Mouse (Mus musculus) brown adipose tissue, adult 24 weeks (tissue): ENCODE measurements at regions not wholly inside any gene's neighbourhood (a gene's known extent, or its start where the extent isn't known, plus 50 kb on each side); places are given as distances from the start of the nearest gene placed in this dataset.

ENCODE experiments used
- H3K27ac ChIP-seq: fragments of 200-500 bp; replicated peaks from 2 replicates; pipeline ENCODE4 v1.5.1; 2012; ENCODE audit warnings: low read depth, mild to moderate bottlenecking, low read length
- H3K4me1 ChIP-seq: fragments of 200-500 bp; 2 replicates; pipeline ENCODE4 v1.6.1; 2012; ENCODE audit warnings: low read length, mixed read lengths; ENCODE audit not compliant: control insufficient read depth, insufficient read depth, insufficient read length
- H3K4me3 ChIP-seq: fragments of 200-500 bp; 2 replicates; pipeline ENCODE4 v1.5.1; 2012; ENCODE audit warnings: low read depth, mild to moderate bottlenecking, low read length, moderate library complexity; ENCODE audit not compliant: insufficient read depth

DNA sequence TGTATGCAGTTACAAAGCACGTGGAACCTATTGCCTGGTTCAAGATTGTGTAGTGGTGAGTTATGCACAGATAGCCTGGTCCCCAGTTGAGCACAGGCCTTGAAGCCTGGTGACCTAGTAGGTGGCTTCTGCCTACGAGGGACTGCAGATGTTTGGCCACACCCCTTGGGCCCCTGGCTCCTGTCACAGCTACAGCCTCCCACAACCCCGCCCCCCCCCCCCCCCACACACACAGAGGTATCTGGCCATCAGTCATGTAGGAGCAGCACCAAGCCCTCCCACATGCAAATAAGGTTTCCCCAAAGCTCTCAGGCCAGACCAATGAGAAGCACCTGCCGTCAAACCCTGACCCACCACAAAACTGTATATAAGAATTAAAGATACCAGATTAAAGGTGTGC is 94.5 kb downstream of the Tmem17 start:
- Histone ChIP-seq H3K27ac (no peak overlapping the region), H3K4me1 (no peaks in the 10 kb centered on the region; the same call in 1 of the 2 replicates), H3K4me3 (no peak overlapping the region)

DNA sequence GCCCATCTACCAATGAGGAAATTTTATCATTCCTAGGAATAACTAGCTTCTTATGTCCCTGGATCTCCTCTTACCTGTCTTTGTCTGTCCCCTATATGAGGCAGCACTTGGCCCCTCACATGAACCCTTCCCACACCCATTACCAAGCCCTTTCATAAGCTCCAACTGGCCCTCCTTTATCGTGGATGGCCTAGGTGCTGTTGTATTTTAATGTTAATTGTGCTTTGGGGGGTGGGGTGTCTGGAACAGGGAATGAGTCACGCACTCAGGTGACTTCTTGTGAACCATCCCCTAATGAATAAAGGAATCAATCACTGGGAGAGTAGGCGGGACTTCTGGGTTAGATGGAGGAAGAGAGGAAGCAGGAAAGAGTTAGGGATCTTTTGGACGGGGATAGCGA is 95.8 kb downstream of the Tmem17 start:
- Histone ChIP-seq H3K4me1 (no peaks in the 10 kb centered on the region; the same call in 1 of the 2 replicates), H3K4me3 (no peak overlapping the region), H3K27ac (no peak overlapping the region)

DNA sequence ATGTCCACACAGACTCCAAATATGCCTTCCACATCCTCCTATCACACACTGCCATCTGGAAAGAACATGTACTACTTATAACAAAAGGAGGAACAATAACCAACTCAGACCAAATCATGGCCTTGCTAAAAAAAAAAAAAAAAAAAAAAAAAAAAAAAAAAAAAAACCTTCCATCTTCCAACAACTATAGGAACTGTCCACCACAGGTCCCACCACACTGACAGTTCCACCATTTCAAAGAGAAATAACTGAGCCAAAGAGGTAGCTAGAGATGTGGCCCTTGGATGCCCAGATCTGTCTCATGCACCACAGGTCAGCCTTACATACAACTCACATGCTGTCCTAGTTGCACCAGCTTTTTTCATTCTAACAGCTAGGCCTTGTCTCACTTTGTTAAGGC is 97.1 kb downstream of the Tmem17 start:
- Histone ChIP-seq H3K4me3 (no peak overlapping the region), H3K4me1 (no peaks in the 10 kb centered on the region; the same call in 1 of the 2 replicates)

DNA sequence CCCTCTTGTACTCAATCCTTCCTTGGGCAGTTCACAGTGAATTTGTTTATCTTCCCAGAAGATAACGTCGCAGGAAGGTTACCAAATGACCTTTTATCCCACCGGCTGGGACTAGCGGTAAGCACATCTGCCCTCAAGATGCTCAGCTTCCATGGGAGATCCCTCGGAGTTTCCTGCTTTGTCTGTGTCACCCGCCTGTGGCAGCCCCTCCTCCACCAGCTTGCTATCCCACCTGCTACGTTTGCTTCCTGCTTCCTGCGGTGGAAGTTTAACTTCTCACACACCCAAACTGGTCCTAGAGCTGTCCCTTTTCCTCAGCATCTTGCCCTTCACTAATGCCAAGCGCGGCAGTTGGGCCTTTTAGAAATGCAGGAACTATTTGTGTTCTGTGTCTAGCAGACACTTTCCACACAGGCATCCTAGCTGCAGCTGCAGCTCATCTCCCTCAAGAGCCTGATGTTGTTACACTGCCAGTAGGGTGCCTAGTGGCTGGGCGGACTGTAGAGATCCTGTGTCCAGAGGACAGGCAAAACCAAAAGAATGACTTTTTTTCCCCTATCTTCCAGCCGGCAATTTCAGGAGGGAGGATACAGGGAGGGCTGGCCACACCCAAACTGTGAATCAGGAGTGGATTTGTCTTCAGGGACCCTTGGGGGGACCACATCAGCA is 98.7 kb downstream of the Tmem17 start:
- H3K4me1 ChIP-seq: no peaks in the 10 kb centered on the region; the same call in 1 of the 2 replicates
- no peak overlapping the region for H3K27ac ChIP-seq
- no peak overlapping the region for H3K4me3 ChIP-seq

More for the DNA sequence above, 97.1 kb downstream of the Tmem17 start:
- H3K27ac ChIP-seq: no peak overlapping the region

DNA sequence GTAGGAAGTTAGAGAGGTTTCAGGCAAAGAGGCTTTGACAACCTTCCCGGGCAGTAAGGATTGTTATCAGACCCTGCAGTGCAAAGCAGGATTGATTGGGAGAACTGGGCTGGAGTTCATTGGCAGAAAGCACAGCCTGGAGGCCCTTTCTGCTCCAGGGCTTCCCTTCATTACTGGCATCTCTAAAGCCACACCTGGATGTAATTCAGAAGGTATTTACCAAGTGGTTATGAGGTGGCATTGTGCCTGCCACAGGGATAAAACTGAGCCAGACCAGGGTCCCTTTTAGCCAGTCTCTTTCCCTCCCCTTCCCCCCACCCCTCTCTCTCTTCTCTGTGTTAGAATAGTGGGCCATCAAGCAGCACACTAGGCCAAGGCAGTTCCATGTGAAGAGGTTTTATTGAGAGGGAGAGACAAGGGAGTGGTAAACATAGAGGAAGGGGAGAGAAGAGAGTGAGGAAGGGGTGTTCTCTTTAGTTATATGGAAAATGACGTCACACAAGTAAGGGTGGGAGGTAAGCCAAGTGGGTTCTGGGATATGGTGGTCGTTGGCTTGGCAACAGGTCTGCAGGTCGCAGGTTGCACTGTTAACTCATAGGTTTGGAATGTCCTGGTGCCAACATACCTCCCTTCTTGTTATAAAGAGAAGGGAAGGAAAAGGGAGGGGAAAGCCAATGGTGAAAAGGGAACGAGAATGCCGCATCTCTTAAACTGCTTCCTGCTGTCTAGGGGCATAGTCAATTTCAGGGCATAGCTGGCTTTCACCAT is 99.4 kb downstream of the Tmem17 start:
- Histone ChIP-seq H3K4me3 (no peak overlapping the region), H3K4me1 (no peaks in the 10 kb centered on the region; the same call in 1 of the 2 replicates), H3K27ac (no peak overlapping the region)

DNA sequence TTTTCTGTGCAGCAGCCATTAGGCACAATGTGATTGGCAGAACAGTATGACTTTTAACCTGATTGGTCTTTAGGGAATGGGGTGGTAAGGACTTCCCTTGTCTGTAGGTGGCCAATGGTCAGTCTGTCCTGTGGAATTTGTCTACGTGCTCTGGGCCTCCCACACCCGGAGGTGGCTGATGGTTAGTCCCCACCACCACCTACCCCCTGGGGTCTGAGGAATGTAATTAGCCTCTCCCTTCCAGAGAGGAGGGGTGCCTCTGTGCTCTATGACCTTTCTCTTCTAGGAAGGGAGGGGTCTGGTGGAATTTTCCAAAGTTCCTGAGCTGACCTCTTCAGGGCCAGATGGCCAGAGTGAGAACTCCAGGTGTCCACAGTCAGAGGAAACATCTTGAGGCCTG is 101.6 kb downstream of the Tmem17 start:
- Histone ChIP-seq H3K4me3 (no peak overlapping the region), H3K27ac (no peak overlapping the region), H3K4me1 (peaks cover 2% of the 10 kb centered on the region; the same call in 1 of the 2 replicates)

DNA sequence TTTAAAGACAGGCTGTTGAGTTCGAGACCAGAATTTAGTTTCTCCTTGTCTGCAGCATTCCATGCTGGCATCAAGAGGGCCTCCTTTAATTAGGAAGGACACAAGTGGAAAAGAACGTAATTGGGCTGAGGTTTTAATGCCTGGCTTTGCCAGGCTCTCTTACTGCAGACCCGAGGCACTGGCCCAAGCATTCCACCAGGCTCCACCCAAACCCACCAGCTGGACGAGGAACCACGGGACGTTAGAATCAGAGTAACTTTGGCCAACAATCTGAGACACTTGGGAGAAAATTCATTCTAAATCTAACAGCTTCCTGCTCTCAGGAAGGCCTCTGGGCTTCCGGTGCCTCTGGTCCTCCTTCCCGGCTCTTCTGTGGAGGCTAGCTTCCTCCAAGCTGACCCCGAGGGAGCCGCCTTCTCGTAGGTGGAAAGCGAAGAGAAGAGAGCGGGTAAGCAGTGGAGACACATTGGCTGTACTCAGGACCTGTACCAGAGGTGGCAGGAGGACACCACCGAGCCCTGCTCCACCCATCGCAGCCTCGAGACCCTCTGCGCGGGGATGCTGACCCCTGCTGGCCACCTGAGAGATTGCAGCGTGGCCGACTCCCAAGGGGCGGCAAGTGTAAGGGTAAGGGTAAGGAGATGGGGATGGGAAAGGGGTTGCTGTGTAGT is 105.5 kb downstream of the Tmem17 start:
- Histone ChIP-seq H3K4me1 (0 out of 2 replicates have a peak, but pooled peaks cover 2% of the 10 kb centered on the region), H3K27ac (no peak overlapping the region), H3K4me3 (peak overlapping the region; percentile 40)

DNA sequence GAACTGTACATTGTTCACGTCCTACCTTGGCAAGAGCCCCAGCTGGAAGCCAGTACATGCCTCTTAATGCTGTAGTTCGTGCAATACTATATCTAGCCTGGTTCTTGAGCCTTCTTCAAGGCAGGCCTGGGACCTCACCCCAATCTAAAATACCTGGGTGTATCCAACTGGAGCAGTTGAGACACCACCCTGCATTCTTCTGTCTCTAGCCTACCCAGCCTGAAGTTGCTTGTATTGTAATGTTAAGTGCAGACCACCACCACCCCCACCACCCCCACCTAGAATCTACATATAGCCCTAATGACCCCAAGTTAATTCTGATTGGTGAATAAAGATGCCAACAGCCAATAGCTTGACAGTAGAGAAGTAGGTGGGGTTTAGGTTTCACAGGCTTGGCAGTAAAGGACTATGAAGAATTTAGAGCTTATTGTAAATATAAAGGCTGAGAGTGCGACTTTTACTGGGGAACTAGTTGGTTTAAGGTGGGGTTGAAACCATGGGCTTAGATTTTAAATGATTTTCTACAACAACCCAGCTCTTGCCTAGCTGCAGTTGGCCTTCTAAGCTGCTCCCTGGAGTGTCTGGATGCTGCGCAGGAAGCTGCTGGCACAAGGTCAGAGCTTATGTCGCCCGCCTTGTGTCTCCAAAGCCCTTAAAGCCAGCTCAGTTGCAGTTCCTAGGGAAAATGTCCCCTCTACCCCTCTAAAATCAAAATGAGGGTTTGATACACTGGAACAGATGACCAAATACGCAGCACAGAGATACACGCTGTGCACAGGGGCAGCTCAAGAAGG is 109.2 kb downstream of the Tmem17 start:
- 0 out of 2 replicates have a peak, but pooled peaks cover 2% of the 10 kb centered on the region for H3K4me1 ChIP-seq
- H3K27ac ChIP-seq: no peak overlapping the region
- H3K4me3 ChIP-seq: no peak overlapping the region

DNA sequence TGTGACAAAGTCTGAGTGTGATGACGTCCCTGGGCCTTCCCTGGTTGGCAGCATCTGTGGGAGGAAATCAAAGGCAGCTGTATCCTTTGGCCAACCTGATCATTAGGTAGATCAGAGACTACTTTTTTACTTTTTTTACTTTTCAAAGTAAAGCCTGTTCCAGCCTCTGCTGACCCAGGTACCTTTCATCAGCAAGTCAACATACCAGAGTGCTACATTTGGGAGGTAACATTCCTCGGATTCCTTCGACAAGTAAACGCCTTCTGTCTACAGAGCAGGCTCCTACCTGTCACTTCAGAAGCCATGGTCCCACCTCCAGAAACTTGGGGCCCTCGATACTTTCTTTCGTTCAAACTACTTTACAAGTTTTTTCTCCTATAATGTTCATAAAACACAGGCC is 110.0 kb downstream of the Tmem17 start:
- no peak overlapping the region for H3K4me3 ChIP-seq
- H3K4me1 ChIP-seq: 0 out of 2 replicates have a peak, but pooled peaks cover 2% of the 10 kb centered on the region
- no peak overlapping the region for H3K27ac ChIP-seq

DNA sequence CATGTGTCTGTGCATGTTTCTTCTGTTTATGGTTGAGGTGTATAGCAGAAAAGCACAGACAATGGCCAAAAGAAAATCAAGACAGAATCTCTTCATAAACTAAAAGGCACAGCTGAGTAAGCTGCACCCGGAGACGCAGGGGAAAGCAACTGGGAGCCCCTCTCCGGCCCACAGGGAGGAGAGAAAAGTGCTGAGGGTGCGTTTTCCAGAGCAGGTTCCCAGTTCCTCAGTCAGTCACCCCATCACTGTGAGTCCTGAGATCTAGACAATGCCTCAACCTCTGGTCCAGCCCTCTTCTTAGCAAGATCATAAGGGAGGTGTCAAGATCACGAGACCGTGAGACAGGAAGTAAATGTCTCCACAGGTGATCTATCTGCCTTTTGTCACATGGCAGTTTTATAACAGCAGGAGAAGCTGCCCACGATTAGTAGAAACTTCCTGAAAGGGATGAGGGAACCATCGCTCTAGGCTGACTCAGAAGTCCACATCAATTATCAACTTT is 110.7 kb downstream of the Tmem17 start:
- Histone ChIP-seq H3K4me3 (no peak overlapping the region), H3K27ac (no peak overlapping the region), H3K4me1 (no peaks in the 10 kb centered on the region)

DNA sequence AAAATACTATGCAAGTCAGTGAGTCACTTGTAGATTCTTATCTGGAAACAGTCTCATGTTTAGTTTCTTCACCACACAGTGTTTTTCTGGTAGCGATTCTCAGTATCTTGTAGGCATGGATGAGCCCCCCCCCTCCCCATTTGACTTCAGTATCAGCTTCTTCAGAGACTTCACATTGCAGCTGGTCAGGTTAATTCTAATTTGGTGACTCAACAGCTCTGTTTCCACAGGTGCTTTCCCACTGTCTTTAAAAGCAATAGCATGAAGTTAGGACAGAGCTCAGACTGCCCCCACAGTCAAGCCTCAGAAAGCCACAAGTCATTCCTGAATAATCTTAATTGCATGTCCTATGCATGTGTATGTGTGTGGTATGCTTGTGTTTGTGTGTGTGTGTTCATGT is 114.5 kb downstream of the Tmem17 start:
- H3K27ac ChIP-seq: no peak overlapping the region
- no peak overlapping the region for H3K4me3 ChIP-seq
- H3K4me1 ChIP-seq: peaks cover 7% of the 10 kb centered on the region

DNA sequence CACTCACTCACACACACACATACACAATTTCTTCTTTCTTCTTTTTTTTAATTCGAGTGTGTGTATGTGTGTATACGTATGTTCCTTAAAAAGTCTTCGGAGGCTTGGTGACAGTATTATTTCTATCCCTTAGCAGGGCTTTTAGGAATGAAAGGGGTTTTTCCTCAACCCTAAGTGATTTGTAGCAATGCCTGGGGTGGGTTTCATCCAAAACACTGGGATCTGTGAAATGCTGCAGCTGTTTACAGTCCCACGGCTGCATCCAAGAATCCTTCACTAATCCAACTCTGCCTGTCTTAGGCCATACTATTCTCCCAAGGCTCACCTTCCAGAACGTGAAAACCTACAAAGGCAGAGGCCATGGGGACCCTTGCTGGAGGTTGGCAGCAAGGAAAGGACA is 116.6 kb downstream of the Tmem17 start:
- H3K4me1 ChIP-seq: peaks cover 7% of the 10 kb centered on the region
- no peak overlapping the region for H3K4me3 ChIP-seq
- peak overlapping the region; percentile 79 for H3K27ac ChIP-seq

DNA sequence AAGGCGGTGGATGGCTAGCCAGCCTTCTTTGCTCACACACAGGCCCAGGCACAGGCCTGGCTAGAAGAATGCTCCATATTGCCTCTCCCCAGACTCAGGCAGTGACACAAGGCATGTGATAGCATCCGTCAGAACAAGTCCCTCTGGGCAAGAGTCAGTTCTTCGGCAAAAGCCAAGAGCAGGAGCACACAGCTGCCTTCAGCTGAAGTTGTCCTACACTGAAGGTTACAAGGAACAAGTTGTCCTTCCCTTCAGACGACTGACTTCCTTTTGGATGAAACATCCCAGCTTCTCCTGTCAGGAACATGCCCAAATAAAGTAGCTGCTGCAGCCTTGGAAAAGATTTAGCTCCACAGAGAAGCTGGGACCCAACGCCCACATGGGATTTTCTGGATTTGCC is 117.1 kb downstream of the Tmem17 start:
- H3K27ac ChIP-seq: peak overlapping the region; percentile 79
- no peak overlapping the region for H3K4me3 ChIP-seq
- peaks cover 7% of the 10 kb centered on the region for H3K4me1 ChIP-seq

DNA sequence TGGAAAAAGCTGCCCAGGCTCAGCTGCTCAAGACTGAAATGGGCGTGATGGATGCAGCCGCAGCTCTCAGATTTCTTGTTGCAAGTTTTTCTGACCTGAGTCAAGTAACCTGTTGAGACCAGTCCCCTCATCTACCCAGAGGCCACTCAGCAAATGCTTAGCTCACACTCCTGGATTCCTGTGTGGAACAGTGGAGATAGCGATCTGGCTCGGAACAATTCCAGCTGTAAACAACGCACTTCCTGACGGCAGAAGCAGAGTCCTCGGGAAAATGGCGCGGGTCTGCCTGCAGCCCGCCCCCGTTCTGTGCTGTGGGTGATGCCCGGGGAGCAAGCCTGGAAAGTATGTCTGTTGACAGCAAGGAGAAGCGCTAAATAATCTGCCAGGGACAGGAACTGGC is 117.7 kb downstream of the Tmem17 start:
- Histone ChIP-seq H3K27ac (peak overlapping the region; percentile 79), H3K4me1 (peaks cover 7% of the 10 kb centered on the region), H3K4me3 (peak overlapping the region; percentile 56)
